Mouse (Mus musculus) lung, postnatal 14 days (tissue): ENCODE results near the gene Slc4a4.

Source experiments
- DNase-seq: peaks from one replicate; pipeline ENCODE4 v3.0.0; 2021

The Slc4a4 gene

DNA sequence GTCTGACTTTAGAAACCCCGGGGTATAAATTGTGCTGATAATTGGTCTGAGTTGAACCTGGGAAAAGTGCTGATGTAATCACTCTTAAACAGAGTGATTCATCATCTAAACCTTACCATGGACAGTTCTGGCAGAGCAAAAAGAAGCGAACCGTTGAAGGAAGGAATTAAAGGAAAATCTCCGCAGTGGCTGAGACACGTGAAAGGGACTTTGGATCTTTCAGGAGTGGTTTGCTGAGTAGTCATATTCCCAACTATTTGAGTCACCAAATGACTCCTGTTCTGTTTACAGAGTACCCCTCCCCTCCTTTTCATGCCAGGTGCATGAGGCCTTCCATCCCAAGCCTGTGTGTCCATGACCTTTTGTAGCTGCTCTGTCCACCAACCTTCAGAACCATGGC is 129.3 kb downstream of the Slc4a4 start:
- no peak for DNase-seq

DNA sequence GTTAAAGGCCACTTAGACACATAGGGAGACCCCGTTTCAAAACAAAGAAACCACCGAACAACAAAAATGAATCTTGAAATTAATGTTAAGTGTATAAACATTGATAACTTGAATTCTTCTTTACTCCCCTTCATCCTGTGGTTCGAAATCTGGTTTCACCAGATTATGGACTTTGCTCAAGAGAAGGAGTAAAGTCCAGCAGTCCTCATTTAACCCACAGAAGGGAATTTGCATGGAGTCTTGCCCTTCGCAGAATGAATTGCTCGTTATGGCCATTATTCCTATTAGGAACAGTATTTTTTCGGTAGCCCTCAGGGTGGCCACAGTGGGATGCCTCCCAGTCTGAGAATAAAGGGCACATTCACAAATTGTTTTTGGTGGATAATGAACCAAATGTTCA is 131.9 kb downstream of the Slc4a4 start:
- DNase-seq, result no peak

DNA sequence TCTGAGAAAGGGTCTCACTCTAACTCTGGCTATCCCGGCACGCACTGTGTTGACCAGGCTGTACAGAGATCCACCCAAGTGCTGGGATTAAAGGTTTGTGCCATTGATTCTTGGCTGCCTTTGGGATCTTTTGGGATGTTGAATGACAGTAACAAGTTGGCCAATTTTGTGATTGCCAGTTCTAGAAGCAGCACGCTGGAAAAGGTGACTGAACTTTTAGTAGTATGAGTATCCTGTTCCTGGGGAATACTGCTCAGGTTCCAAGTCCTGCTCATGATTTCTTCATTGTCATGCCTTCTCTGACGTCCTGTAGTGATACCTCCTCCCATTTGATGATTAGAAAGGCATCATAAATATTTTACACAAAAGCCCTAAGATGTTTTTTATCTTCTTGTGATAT is 137.8 kb downstream of the Slc4a4 start:
- no peak for DNase-seq

DNA sequence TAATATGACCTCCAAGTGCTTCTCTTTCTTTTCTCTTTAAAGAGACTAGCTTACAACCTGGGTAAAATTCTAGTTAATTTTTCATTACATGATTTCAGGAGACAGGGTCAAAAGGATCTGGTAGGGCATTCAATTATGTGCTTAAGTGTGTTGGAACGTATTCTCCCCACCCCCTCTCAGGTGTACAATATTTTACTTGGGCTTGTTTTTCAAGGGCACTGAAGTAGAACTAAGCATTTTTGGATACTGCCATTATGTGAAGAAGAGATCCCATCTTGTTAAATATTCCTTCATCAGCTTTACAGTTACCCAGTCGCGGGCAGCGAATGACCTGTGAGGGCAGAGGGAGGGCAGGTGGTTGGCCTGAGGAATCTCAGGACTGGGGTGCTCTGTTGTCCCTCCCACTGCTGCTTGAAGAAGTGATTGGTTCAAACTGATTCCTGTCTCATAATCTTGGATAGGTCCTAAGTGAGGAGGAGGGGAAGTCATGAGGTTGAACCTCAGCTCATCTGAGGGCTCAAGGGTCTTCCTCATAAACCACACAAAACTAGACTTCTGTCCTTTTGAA is 141.0 kb downstream of the Slc4a4 start:
- no peak for DNase-seq

DNA sequence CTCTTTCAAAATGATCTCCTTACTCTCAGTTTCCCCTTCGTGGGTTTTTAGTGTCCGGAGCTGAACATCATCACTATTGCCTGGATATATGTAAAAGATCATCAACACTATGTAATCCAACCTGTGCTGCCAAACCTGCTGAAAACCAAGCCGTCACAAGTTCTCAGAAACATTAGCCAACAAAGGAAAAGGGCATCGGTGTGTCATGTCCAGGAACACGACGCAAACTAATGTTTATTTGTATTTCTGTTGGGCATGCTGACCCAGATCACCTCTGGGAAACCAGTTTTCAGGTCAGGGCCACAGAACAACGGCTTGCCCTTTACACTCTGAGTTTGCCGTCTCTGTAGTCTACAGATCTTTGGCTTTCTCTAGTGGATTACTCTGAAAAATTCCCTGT is 146.0 kb downstream of the Slc4a4 start:
- DNase-seq, result no peak

DNA sequence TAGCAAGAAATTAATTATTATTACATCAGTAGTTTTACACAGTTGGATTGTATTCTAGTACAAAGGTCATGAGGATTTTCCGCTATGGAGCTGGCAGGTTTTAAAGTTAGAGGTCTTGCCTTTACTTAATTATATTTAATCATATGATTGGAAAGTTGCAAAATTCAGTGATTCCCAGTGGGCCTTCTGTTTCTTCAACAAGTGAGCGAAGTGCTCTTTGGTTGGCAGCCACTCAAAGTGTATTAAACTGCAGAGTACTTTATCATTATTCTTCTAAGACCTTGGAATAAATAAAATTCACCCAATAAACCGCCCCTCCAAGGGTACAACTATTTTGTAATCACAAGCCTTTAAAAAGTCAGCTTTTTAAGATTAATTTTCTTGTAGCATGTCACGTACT is 146.6 kb downstream of the Slc4a4 start:
- no peak for DNase-seq

DNA sequence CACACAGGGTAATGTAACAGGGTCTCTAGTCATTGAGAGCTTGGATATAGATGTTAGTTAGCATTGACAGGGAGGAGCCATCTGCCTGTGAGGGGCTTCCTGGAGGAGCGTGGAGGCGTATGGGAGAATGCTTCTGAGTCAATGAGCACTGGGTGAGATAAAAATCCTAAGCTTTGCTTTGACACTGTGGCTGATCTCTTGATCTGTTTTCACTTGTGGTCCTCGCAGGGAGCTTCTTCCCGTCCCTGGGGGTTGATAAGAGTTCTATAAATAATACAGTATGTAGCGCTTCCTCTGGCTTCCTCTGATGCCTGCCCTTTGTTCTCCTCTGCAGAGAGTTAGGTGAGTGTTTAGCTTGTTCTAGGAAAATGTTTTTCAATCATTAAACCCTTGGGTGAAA is 149.5 kb downstream of the Slc4a4 start:
- no peak for DNase-seq

DNA sequence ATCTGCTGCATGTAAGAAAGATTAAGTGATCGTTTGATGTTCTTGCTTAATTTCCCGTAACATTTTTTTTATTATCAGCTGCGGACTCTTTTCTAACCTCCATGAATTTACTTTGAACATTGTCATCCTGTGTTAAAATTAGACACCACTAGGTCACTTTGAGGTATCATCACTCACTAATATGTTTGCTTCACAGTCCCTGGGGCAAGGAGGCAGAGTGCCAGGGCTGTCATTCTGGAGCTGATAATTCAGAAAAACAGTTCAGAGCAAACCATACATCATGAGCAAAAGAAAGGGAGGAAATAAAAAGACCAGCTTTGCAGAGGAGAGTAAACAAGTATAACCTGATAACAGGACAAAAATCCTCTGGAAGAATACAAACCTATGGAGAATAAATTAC is 154.2 kb downstream of the Slc4a4 start:
- DNase-seq, result no peak

DNA sequence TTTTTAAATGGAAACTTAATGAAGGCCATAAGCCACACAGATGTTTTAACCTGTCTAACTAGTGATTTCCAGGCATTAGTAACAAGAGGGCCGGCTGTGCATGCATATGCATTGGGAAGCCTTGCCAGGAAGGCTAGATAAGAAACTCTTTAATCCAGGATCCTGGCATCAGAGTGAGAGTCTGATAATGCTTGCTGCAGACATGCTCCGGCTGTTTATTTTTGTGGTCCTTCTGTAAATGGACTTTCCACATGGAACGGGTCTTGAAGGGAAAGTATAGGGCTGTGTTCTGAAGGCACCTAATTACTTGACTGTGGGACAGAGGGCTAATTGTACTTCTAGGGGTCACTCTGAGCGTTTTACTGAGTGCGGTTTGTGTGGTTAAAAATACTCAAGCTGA is 157.2 kb downstream of the Slc4a4 start:
- no peak for DNase-seq

DNA sequence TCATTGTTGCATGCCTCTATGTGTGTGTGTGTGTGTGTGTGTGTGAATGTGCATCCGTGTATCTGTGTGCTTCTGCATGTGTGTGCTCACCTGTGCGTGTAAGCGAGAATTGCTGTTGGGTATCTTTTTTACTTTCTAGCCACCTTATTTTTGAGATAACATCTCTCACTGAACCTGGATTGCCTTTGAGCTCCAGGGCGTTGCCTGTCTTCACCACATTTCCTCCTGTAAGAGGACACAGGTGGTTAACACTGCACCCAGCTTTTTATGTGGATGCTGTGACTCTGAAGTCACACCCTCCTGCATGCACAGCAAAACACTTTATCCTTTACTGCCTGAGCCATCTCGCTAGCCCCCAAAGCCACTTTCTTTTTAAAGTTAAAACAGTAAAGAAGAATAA is 158.2 kb downstream of the Slc4a4 start:
- DNase-seq, result no peak

DNA sequence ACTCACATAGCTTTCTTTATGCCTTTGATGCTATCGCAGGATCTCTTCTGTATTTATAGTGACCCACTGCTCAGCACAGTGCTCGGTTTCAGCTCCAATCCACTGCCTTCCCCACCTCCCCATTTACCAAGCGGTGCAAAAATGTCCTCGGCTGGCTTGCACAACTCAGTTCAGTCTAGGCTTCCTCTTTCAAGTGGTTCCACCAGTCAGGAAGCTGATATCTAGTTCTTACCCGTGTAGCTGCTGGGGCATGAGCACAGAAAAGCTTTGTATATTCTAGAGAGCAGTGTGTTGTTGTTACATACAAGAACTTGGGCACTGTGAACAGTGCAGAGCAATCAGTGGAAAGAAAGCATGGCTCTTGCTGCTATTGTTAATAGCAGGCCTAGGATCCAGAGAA is 165.0 kb downstream of the Slc4a4 start:
- no peak for DNase-seq

DNA sequence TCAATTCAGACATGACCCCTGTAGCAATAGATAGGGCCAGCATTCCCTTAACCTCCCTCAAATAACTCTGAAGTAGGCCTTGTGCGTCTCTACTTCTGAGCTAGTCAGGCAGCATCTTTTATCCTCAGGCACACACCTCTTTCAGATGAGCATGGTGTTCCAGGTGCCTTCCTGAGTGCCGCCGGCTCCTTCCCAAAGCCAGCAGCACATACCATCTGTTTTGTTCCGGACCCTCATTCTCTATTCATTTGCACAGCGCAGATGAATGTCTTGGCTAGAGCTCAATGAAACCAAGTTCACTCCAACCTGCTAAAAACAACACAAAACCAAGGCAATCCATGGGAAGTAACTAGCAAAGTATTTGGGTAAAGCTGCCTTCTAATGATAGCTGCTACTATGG is 165.6 kb downstream of the Slc4a4 start:
- no peak for DNase-seq

DNA sequence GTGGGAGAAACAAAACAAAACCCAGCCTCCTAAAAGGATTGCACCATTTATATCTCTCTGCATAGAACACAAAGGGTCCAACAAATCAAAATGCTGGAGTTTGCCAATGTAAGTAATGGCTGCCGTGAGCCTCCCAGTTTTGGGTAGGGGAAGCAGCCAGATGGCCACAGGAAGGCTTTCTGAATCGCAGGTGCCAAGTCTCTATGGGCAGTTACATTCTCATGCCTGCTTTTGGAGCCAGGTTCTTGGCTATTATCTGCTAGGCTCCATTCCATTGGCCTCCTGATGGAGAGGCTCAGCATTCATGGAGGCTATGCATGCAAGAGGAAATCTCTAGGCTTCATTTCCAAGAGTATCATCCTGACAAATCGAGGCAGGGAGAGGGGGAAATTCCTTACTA is 169.0 kb downstream of the Slc4a4 start:
- DNase-seq, result no peak

DNA sequence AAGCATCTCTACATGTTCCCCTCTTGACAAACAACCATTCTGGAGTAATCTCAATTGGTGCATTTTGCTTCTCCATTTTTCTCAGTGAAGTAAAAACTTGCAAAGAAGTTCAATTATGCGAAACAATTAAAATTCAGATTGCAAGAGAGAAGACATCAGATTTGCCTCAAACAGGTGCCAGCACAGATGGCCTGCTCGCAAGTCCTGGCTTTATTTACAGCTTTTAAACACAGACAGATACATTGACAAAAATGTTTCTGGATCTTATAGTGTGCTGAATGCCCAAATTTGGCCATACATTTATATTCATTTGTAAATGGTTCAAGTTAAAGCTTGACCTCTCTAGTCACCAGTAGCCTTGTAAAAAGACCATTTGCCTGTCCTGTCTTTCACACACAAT is 169.8 kb downstream of the Slc4a4 start:
- DNase-seq, result no peak

DNA sequence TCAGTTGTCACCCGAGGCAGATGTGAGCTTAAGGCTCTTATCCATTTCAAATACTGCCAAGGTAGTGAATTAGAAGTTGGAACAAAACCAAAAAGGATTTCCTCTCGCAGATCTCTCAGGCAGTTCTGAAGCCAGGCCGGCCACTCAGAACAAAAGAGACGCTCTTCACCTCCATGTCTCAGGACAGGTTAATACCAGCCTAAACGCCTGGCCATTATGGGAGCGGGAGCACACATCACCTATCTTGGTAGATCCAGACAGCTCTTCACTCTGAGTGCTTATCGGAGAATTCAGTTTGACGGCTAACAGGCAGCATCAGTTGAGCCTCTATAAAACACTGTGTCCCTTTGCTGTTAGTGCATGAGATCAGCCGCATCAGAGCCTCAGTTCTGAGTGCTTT is 174.5 kb downstream of the Slc4a4 start:
- no peak for DNase-seq

DNA sequence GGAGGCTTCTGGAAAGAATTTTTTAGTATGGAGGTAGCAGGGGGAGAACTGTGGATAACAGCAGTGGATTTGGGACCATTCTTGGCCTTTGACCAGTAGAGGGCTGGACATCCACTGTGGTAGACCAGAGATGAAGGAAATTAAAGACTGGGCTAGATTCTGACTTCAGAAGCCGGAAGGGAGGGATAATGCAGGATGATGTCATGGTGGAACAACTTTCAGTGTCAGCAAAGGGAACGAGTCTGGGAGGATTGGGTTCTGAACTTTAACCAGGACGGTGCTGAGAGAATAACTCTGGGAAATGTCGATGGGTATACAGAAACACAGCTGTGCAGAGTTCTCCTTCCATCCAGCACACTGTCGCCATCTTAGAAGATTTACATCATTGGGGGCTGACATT is 175.7 kb downstream of the Slc4a4 start:
- no peak for DNase-seq

DNA sequence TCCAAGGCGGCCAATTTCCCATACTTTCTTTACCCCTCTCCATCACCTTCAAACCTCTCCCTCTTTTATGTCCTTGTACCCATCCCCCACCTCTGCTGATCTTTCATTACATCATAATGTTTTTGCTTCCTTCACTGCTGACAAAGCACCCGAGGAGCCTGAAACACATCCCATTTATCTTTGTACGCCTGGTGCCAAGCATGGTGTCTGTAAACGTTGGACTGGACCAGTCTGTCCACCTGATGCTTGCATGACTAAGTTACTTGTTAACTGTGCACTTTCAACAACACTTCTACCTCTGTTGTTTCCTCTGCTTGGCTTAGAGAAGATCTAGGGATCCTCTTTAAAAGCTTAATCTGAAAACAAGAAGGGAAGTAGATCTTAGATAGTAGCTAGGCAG is 180.5 kb downstream of the Slc4a4 start:
- no peak for DNase-seq

DNA sequence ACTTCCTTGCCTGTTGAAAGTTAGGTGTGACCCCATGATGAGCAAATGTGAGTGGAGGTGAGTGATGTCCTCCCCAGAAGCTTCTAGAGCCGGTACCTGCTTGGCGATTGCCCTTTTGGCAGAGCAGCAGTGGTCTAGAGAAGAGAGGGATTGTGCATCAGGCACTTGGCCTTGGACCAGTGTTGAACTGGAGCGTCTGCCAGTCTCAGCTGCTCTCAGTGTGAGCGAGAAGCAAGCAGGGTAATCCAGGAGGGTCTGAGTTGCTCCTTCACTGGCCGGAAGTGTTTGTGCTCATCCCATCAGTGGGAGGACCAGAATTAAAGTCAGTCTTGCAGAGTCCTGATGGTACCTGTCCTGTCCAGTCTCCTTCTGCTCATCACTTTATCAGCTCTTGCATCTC is 181.5 kb downstream of the Slc4a4 start:
- DNase-seq, result no peak

DNA sequence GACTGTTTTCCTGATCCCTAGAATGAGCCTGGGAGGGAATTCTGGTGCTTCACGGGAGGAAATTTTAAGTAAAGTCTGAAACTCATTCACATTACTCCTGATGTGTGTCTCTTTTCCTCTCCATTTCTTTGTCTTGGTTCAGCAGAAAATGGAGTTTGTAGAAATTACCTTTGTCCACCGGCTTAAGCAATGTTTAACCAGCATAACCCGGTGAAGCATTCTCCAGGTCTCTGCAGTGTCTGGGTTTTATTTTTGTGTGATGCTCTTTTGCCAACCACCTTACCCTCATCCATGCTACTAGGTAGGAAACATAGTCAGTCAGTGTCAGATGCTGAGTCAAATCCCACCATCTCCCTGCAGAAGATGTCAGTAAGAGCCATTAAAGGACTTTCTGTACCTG is 183.4 kb downstream of the Slc4a4 start:
- DNase-seq, result no peak

DNA sequence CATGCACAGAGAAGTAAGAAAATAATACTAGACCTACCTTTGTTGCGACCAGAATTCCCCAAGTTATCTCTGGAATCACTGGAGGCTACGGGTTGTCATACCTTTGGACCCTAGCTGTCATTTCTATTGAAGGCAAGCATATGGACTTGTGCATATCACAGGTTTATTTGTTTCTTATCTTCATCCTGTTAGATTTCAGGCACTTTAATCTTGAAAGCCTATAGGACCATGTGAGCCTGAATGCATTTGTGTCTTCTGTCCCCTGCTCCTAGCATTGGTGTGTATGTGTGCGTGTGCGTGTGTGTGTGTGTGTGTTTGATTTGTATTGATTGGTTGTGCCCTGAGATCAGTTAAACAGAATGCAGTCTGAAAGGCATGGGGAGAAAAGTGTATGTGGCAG is 185.3 kb downstream of the Slc4a4 start:
- no peak for DNase-seq

DNA sequence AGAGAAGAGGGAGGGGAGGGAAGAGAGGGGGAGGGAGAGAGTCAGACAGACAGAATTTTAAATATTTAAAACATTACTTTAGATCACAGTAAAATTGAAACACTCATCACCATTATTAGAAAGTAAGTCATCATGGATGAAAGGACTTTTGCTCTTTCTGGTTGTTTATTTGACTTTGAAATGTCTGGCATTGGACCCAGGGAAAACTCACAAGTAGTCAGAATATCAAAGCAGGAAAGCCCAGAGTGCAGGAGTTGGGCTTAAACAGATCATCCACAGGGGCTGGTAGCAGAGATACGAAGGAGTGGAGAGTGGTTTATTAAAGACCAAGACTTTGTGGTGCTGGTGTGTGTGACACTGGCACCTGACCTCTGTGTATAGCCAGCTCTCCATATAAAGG is 191.1 kb downstream of the Slc4a4 start:
- DNase-seq, result no peak

DNA sequence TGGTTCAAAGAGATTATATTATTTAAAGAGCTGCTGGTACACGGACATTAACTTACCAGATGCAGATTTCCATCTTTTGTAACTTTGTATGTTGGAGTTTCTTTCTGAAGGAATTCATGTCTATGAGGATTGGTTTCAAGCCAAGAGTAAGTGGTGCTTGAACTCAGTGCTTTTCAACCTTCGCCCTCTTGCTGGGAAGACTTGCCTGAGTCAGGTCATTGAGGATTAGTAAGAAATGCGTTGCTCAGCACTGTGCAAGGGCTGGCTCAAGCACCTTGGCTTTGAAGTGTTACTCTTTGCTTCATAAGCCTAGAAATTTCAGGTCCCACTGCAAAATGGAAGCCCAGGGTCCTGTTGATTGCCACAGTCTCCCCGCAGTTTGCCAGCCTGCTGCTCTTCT is 196.9 kb downstream of the Slc4a4 start:
- DNase-seq, result no peak

DNA sequence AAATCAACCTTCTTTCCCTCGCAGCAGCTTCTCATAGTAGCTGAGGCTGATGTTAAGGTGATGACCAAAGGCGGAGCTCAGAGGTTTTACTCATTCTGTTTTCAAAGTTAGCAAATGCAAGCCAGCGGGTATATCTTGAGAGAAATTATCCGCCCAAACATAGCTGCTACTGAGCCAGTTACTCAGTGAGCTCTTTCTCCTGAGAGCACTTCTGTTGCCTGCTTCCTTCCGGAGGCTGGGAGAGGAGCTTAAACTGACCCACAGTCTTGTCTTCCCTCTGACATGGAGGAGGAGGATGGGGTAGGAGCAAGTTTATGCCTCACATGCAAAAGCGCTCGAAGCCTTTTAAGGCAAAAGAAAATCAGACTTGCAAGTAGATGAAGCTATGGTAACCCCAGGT is 201.3 kb downstream of the Slc4a4 start:
- no peak for DNase-seq

DNA sequence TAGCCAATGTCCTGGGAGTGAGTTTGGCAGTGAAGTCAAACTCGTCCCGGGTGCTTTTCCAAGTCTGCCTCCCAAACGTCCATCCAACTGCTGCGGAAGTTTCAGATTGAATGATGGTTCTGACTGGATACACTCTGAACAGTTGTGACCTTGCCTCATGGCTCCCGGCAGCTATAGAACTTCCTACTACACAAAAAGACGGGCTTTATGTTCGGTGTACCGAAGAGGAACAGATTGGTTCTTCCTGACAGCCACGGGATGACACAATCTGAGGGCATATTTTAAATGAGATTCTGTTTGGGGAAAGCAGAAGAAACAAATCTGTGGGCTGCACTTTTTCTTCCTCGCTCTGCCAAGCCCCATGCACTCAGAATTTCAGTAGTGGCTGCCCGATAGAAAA is 201.8 kb downstream of the Slc4a4 start:
- DNase-seq, result no peak

DNA sequence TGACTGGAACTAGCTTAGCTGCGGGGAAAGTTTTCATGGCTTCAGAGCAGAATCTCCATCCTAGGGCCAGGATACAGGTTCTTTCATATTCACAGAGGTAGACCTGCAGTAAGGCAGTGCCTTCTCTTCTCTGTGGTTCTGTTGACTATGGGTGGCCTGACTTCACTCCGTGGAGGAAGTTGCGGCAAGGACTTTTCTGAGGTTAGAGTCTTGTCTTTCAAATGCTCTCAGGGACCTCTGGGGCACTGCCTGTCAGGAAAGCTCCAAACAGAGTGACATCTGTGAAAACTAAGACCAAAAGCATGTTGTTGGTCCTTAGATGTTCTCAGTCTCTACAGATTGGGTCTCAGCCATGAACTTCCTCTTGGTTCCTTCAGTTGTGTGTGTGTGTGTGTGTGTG is 203.5 kb downstream of the Slc4a4 start:
- DNase-seq, result no peak

DNA sequence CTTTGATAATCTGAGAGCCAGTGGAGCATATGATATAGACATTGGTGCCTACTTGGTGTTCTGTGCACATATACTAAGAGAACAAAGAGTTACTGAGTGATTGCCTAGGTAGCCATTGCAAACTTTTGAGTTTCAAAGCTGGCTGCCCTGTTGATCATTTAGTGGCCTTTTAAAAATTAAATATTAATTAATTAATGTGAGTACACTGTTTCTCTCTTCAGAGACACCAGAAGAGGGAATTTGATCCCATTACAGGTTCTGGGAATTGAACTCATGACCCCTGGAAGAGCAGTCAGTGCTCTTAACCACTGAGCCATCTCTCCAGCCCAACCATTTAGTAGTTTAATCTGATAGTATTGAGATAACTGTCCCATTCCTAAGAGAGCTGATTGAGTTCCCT is 209.8 kb downstream of the Slc4a4 start:
- no peak for DNase-seq
